Mouse (Mus musculus) spleen, postnatal 36 days (tissue): ENCODE data around the gene Tmem254a.
"Not testable (repeated sequence)": the region's sequence is repeated elsewhere in the genome, so short reads cannot be mapped to it uniquely, and the experiment has no call there.

Source experiments
- DNase-seq, 2 experiments: peaks; one replicate each; pipeline ENCODE4 v3.0.0; 2022; ENCODE audit warnings: low spot score in 2 of 2, mixed read lengths in 1 of 2

The Tmem254a gene

DNA sequence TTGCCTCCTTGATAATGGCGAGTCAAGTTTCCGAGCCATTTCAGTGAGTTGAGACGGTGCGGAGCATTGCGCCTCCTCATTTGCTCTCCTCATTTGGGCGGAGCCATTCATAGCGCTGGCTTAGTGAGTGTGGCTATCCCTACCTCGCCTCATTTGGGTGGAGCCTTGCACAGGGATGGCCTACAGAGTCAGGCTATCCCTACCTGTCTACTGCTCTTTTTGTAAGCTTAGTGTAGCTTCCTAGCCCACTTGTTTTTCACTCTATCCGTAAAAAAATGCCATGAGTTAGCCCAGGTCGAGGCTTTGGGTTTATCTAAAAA is at the start of gene Tmem254a:
Gene Tmem254a, minus strand, starts transcription at position 111 of the 320 bp plus-strand sequence.
- DNase-seq, result not testable (repeated sequence)

DNA sequence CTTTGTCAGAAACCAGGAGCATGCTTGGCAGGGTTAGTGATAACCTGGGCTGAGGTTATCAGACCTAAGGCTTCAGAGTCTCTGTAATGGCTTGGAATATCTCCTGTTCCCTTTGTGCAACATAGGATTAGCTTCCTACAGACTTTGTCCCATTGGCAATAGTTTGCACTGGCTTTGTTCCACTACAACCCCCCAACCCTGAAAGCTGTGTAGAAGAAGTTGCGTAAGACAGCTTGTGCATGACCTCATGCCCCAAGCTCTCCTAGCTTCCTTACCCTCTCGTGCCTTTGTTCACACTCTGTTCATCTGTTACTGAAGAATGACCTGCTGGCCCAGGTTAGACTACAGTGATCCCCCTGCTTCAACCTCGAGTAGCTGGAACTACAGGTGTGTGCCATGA is 30.4 kb upstream of the Tmem254a start:
- DNase-seq, result not testable (repeated sequence)

GRCm38 (mm10) chr14:25938004-25938403 is 10.5 kb upstream of the Tmem254a start, which contains the start of gene Cphx1:
Gene Cphx1, plus strand, starts transcription at chr14:25938304.
- DNase-seq, result not testable (repeated sequence)

DNA sequence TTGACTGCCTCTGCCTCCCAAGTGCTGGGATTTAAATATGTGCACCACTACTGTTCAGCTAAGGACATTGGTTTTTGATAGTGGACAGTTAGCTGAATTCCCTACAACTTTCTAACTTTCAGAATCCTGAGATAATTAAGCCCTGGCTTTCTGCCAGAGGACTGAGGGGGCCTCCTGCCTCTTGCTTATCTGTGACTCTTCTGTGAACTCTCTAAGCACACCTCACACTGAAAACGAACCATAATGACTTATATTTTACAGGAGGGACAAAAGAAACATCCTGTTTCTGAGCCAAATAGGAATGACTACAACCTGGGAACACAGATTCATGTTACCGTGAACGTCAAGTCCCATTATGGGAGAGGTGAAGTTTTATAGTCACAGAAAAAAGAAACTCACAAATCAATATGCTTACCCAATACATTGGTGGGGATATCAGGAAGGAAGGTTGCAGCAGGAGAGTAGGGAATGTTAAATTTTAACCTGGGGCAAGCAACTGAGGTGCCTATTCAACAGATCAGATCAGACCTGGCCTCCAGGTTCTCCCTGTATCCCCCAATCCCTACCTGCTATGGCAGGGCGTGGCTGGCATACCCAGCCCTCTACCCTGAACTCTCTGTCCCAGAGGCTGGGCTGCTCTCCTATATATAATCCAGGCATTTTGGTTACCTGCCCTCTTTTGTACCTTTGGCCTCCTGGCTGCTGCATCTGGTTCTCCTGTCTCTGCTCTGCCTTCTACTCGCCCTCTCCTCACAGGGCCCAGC is 9.6 kb upstream of the Tmem254a start:
- DNase-seq, result not testable (repeated sequence)

DNA sequence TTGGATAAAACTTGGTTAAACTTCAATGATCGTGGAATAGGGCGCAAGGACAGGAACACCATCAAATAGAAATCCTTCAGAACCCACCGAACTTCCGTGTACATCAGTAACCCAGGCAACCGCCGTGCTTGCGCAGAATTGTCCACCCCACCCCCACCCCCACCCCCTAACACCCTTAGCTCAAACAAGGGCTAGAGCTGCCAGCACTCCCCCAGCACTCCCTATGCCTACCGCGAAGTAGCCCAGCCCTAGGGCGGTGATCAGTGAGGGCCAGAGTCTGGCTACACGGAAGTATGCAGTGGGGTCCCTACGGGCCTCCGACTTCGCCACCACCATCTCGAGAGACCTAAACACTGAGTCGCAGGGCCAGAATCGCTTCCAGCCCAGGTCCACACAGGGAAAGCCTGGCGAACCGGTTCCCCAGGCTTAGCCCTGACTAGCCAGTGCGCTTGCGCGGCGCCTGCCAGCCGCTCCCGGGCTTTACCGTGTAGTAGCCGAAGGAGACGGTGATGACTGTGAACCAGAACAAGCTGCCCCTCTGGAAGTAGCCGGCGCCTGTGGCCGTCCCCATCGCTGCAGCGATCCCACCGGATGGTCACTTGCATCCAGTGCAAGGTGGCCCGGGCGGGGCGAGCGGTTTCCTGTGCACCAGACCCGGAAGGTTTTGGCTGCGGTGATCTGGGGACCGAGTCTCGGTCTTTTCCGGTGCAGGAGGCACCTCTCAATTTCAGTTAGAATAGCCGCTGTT is 484 bp downstream of the Tmem254a start:
- DNase-seq, result not testable (repeated sequence)

GRCm38 (mm10) chr14:25918427-25919170 is 8.9 kb downstream of the Tmem254a start:
- not testable (repeated sequence) for DNase-seq

GRCm38 (mm10) chr14:25908976-25909375 is 18.5 kb downstream of the Tmem254a start:
- not testable (repeated sequence) for DNase-seq

- not testable (repeated sequence) for DNase-seq
Measured at GRCm38 (mm10) chr14:25907272-25907671, 20.2 kb downstream of the Tmem254a start.

DNA sequence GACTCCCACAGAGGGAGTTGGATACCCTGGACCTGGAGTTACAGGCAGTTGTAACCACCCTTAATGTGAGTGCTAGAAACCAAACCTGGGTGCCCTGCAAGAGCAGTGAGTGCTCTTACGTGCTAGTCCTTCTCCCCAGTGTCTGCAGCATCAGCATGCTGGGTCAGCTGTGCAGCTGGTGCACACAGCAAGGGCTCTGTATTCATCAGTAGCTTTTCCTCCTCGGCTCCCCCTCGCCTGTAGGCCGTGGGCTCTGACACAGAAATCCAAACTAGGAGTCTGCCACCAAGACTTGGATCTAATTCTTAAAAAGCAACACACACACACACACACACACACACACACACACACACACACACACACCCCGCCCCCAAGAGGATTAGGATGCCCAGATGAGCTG is 22.2 kb downstream of the Tmem254a start:
- DNase-seq, result not testable (repeated sequence)

DNA sequence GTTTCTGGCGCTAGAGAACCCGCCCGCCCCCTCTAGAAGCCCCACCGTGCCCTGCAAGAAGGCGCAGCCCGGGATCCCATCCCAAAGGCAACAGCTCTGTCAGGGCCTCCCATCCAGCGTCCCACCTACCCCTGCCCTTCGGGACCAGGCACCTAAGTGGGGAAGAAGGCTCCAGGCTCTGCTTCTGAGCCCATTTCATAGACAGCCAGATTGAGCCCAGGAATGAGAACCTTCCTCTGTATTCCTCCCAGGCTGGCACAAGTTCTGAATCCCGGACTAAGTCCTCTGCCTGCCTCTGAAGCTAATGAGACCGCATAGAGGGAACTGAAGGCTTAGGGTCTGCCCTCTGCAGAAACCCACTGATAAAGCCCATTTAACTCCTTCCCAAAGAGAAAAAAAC is 24.5 kb downstream of the Tmem254a start, which contains the start of gene Plac9a:
Gene Plac9a, minus strand, starts transcription at position 101 of the 400 bp plus-strand sequence.
- not testable (repeated sequence) for DNase-seq

DNA sequence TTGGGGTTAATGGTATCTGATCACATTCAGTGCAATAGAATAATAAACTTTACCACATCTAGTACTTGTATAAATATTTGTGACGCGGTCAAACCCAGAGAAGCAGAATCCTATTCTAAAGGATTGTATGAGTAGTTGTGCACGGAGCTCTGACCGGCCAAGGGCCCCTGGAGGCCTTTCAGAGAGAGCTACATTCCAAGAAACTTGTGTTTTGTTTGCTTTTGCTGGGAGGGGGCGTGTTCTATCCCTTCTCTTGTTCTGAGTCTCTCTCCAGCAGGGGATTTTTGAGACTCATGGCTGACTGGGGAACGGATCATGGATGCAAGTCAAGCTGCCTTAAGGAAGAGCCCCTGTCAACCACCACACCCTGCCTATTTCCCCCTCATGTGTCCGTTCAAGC is 31.8 kb downstream of the Tmem254a start:
- DNase-seq, result not testable (repeated sequence)

DNA sequence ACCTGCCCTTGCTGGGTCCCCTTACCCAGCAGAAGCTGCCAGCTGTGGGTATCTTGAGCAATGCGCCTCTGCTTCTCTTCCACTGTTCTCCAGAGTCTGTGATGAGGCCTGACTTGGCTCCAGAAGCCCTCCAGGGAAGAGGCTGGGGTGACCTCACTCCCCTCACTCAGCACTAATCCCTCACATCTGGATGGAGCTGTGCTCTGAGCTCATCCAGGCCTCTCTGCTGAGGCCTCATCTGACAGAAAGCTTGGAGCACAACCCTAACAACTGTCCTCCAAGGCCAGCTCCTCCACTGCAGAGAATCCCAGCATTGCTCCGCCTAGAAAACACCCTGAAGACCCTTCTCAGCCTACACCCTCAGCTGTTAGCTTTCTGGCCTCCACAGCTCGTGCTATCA is 32.9 kb downstream of the Tmem254a start:
- DNase-seq, result not testable (repeated sequence)

- DNase-seq, result not testable (repeated sequence)
Measured at GRCm38 (mm10) chr14:25885886-25886285, 41.6 kb downstream of the Tmem254a start.

- DNase-seq, result not testable (repeated sequence)
Measured at GRCm38 (mm10) chr14:25881769-25882168, 45.7 kb downstream of the Tmem254a start.

GRCm38 (mm10) chr14:25876640-25877039 is 50.8 kb downstream of the Tmem254a start:
- not testable (repeated sequence) for DNase-seq
